Mouse (Mus musculus): ENCODE data around the gene Pitpnc1. TPM values are rescaled to one million over a fixed set of nuclear protein-coding genes. Genes with fewer than 3 reads are reported as not detected.
"Not testable (repeated sequence)": the region's sequence is repeated elsewhere in the genome, so short reads cannot be mapped to it uniquely, and the experiment has no call there.

Pitpnc1 gene
- total and polyA plus RNA-seq, 2 experiments = 3.5 to 9.4 TPM

DNA sequence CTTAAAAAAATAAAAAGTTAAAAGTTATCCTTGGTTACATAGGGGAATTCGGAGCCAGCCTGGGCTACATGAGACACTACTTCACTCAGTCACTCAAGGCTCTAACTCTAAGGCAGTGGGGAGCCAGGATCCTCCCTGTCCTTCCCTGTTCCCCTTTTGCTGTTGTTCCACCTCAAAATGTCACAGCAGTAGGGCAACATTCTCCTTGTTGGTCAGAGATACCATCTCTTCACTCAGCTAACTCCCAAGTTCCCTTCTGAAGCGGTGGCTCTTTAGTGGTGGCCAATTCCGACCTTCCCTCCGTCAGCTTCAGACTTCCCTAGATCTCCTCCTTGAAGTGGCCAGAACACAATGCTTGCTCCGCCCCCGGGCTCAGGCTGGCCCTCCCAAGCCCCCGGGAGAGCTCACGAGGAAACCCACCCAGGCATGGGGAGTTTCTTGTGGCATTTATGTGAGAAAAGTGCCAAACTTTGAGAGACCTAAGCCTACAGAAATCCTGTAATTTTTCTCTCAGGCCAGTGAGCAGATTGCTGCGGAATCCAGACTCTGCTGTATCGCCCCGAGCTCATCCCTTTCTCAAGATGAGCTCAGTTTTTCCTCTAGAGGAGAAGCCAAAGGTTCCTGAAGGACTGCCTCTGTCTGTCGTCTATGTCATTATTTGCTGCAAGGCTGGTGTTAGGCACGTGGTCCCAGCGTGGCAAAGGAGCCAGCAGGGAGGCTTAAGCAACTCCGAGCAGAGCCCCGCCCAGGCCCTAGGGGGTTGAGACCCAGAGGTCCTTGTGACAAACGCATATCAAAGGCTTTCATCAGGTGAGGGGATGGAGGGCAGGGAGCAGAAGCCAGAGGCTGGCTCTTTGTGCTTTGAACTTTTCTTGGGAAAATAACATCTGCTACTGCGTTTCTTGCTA, 40.1 kb upstream of the Pitpnc1 start:
- H3K36me3 ChIP-seq (ENCODE audit: control insufficient read depth, insufficient read depth, low read length) = no peaks in the 10 kb centered on the region
- no peaks in the 10 kb centered on the region for H3K27me3 ChIP-seq (ENCODE audit: control insufficient read depth, insufficient read depth, low read length)
- 13% methylated on average over 18 of the region's 18 CpGs for WGBS
- TF ChIP-seq CTCF (IDR thresholded peaks at IDR 0.05; ENCODE audit: low read depth, low read length) = no peak
- TF ChIP-seq POLR2A (IDR thresholded peaks at IDR 0.05; ENCODE audit: extremely low read depth, insufficient read depth, low read length) = no peak
- H3K4me1 ChIP-seq (ENCODE audit: control insufficient read depth, insufficient read depth, low read length) = no peaks in the 10 kb centered on the region
- no peak overlapping the region for H3K9ac ChIP-seq (ENCODE audit: low read depth, low read length)
- H3K79me2 ChIP-seq (ENCODE audit: control insufficient read depth, insufficient read depth, low read length) = no peaks in the 10 kb centered on the region
- no peak overlapping the region for H3K4me3 ChIP-seq (ENCODE audit: insufficient read depth, low read depth, low read length)
- DNase-seq (ENCODE audit: extremely low read depth, low read depth, low spot score) = peak; percentile 26
- no peak overlapping the region for H3K27ac ChIP-seq (replicated peaks; ENCODE audit: insufficient read depth, low read depth, low read length)

DNA sequence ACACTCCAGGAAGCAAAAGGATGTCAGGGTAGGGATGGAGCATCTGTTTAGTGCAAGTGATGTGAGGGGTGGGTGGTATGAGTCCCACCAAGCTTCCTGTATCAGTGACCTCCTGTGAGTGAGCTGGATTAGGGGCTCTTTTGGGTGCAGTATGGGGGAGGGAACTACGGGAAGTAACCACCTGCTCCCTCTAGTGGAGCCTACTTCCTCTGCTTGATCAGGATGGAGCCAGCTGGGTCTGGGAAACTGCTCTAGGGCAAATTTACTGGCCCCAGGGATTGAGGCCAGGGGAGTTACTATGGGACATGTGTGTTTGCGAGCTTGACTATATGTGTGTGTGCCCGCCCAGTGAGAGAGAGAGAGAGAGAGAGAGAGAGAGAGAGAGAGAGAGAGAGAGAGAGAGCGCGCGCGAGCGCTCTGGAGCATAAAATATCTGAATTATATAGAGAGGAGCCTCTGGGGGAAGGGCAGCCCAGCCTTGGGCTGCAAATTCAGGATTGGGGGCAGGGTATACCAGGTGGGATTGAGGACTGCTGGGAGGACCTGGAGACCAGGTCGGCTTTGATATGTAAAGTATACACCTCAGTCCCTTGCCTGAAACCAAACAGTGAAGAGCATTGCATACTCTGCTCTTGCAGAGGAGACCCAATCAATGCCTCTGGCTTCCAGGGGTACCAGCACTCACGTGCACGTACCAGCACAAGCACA, 39.3 kb upstream of the Pitpnc1 start:
- Histone ChIP-seq H3K9ac (ENCODE audit: low read depth, low read length) (no peak overlapping the region), H3K4me3 (ENCODE audit: insufficient read depth, low read depth, low read length) (no peak overlapping the region), H3K4me1 (ENCODE audit: control insufficient read depth, insufficient read depth, low read length) (no peaks in the 10 kb centered on the region), H3K27me3 (ENCODE audit: control insufficient read depth, insufficient read depth, low read length) (no peaks in the 10 kb centered on the region), H3K36me3 (ENCODE audit: control insufficient read depth, insufficient read depth, low read length) (no peaks in the 10 kb centered on the region), H3K27ac (replicated peaks; ENCODE audit: insufficient read depth, low read depth, low read length) (no peak overlapping the region), H3K79me2 (ENCODE audit: control insufficient read depth, insufficient read depth, low read length) (no peaks in the 10 kb centered on the region)
- 36% methylated on average over 11 of the region's 11 CpGs for WGBS
- TF ChIP-seq CTCF (IDR thresholded peaks at IDR 0.05; ENCODE audit: low read depth, low read length) (peak; percentile 25; the same call in 1 of the 2 replicates), POLR2A (IDR thresholded peaks at IDR 0.05; ENCODE audit: extremely low read depth, insufficient read depth, low read length) (no peak)
- DNase-seq (ENCODE audit: extremely low read depth, low read depth, low spot score) = no peak

DNA sequence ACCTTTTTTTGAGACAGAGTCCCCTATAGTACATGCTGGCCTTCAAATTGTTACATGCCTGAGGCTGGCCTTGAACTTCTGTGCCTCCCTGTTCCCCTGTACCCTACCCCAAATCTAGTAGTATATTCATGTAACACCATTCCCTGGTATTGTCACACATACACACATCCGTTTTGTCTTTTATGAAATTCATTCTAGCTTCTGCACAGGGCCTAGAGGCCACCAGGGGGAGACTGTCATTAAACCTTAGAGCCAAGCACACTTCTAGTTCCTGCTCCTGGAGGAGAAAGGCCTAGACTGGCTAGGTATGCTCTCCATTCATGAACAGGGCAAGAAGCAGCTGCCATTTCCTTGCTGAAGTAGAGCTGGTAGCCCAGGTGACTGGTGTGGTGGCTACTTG, 35.8 kb upstream of the Pitpnc1 start:
- H3K79me2 ChIP-seq (ENCODE audit: control insufficient read depth, insufficient read depth, low read length) = no peaks in the 10 kb centered on the region
- no peak overlapping the region for H3K4me3 ChIP-seq (ENCODE audit: insufficient read depth, low read depth, low read length)
- no peak for TF ChIP-seq POLR2A (IDR thresholded peaks at IDR 0.05; ENCODE audit: extremely low read depth, insufficient read depth, low read length)
- peak; percentile 30; the same call in 1 of the 2 replicates for TF ChIP-seq CTCF (IDR thresholded peaks at IDR 0.05; ENCODE audit: low read depth, low read length)
- H3K27me3 ChIP-seq (ENCODE audit: control insufficient read depth, insufficient read depth, low read length) = no peaks in the 10 kb centered on the region
- H3K36me3 ChIP-seq (ENCODE audit: control insufficient read depth, insufficient read depth, low read length) = no peaks in the 10 kb centered on the region
- no peak overlapping the region for H3K27ac ChIP-seq (replicated peaks; ENCODE audit: insufficient read depth, low read depth, low read length)
- no peaks in the 10 kb centered on the region for H3K4me1 ChIP-seq (ENCODE audit: control insufficient read depth, insufficient read depth, low read length)
- WGBS = 73% methylated on average over 1 of the region's 1 CpGs
- H3K9ac ChIP-seq (ENCODE audit: low read depth, low read length) = no peak overlapping the region
- no peak for DNase-seq (ENCODE audit: extremely low read depth, low read depth, low spot score)

DNA sequence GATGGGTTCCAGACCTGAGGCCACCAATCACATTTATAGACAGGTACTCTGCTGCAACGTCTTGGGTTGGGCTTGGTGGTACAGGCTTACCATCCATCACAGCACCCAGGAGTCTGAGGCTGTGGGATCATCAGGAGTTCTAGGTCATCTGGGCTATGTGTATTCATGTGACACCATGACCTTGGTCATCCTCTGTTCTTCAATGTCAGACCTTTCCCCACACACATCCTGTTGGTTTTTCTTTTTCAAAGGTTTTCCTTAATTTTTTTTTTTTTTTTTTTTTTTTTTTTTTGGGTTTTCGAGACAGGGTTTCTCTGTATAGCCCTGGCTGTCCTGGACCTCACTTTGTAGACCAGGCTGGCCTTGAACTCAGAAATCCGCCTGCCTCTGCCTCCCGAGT, 33.9 kb upstream of the Pitpnc1 start:
- H3K36me3 ChIP-seq (ENCODE audit: control insufficient read depth, insufficient read depth, low read length); H3K4me3 ChIP-seq (ENCODE audit: insufficient read depth, low read depth, low read length); H3K27ac ChIP-seq (replicated peaks; ENCODE audit: insufficient read depth, low read depth, low read length); H3K79me2 ChIP-seq (ENCODE audit: control insufficient read depth, insufficient read depth, low read length); H3K27me3 ChIP-seq (ENCODE audit: control insufficient read depth, insufficient read depth, low read length); H3K4me1 ChIP-seq (ENCODE audit: control insufficient read depth, insufficient read depth, low read length); H3K9ac ChIP-seq (ENCODE audit: low read depth, low read length); DNase-seq (ENCODE audit: extremely low read depth, low read depth, low spot score): not testable (repeated sequence)
- WGBS = 88% methylated on average over 3 of the region's 4 CpGs

DNA sequence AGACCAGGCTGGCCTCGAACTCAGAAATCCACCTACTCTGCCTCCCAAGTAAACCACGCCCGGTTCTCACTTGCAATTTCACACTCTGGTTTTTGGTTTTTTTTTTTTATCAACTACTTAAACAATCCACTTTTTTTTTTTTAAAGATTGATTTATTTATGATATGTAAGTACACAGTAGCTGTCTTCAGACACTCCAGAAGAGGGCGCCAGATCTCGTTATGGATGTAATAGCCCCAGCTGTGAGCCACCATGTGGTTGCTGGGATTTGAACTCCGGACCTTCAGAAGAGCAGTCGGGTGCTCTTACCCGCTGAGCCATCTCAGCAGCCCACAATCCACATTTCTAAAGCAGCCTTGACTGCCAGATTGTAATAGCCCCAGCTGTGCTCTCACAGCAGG, 32.3 kb upstream of the Pitpnc1 start:
- H3K4me3 ChIP-seq (ENCODE audit: insufficient read depth, low read depth, low read length) = no peak overlapping the region
- TF ChIP-seq POLR2A (IDR thresholded peaks at IDR 0.05; ENCODE audit: extremely low read depth, insufficient read depth, low read length) (no peak), CTCF (IDR thresholded peaks at IDR 0.05; ENCODE audit: low read depth, low read length) (peak; percentile 19; the same call in 1 of the 2 replicates)
- H3K27ac ChIP-seq (replicated peaks; ENCODE audit: insufficient read depth, low read depth, low read length) = no peak overlapping the region
- H3K27me3 ChIP-seq (ENCODE audit: control insufficient read depth, insufficient read depth, low read length) = no peaks in the 10 kb centered on the region
- H3K36me3 ChIP-seq (ENCODE audit: control insufficient read depth, insufficient read depth, low read length) = peaks cover 5% of the 10 kb centered on the region; the same call in 1 of the 2 replicates
- WGBS = 87% methylated on average over 8 of the region's 8 CpGs
- no peak overlapping the region for H3K9ac ChIP-seq (ENCODE audit: low read depth, low read length)
- no peaks in the 10 kb centered on the region for H3K4me1 ChIP-seq (ENCODE audit: control insufficient read depth, insufficient read depth, low read length)
- H3K79me2 ChIP-seq (ENCODE audit: control insufficient read depth, insufficient read depth, low read length) = no peaks in the 10 kb centered on the region
- no peak for DNase-seq (ENCODE audit: extremely low read depth, low read depth, low spot score)
